Mouse (Mus musculus): ENCODE measurements around the gene Ccdc148. TPM values are rescaled to one million over a fixed set of nuclear protein-coding genes. Genes with fewer than 3 reads are reported as not detected.

The Ccdc148 gene
- polyA plus RNA-seq, 1 experiment = not detected

- H3K9me3 ChIP-seq = peaks cover 3% of the 10 kb centered on the region; the same call in 1 of the 2 replicates
- H3K27me3 ChIP-seq (replicated peaks) = no peaks in the 10 kb centered on the region
- no peaks in the 10 kb centered on the region for H3K36me3 ChIP-seq (replicated peaks; ENCODE audit: low read length)
- H3K4me3 ChIP-seq (replicated peaks) = no peak overlapping the region
- H3K4me1 ChIP-seq = no peaks in the 10 kb centered on the region
- TF ChIP-seq GATA1 (IDR thresholded peaks at IDR 0.05; ENCODE audit: borderline replicate concordance, low read length) = no peak
- TF ChIP-seq FLI1 (IDR thresholded peaks at IDR 0.05; ENCODE audit: low read length) = no peak
These were observed 280.6 kb downstream of the Ccdc148 start for GRCm38 (mm10) chr2:58879876-58880275.

GRCm38 (mm10) chr2:58859134-58859533 lies 301.3 kb downstream of the Ccdc148 start, which contains the start of gene Gm11099:
Gm11099 (plus strand) TSS chr2:58859434.
- H3K4me1 ChIP-seq = no peaks in the 10 kb centered on the region
- no peak within 1 kb of the TSS for H3K4me3 ChIP-seq (replicated peaks)
- H3K27me3 ChIP-seq (replicated peaks) = no peaks in the 10 kb centered on the region
- no peaks in the 10 kb centered on the region for H3K36me3 ChIP-seq (replicated peaks; ENCODE audit: low read length)
- TF ChIP-seq GATA1 (IDR thresholded peaks at IDR 0.05; ENCODE audit: borderline replicate concordance, low read length) (no peak), FLI1 (IDR thresholded peaks at IDR 0.05; ENCODE audit: low read length) (no peak)
- H3K9me3 ChIP-seq = no peaks in the 10 kb centered on the region

- H3K4me1 ChIP-seq = no peaks in the 10 kb centered on the region
- H3K27me3 ChIP-seq (replicated peaks) = no peaks in the 10 kb centered on the region
- no peaks in the 10 kb centered on the region for H3K36me3 ChIP-seq (replicated peaks; ENCODE audit: low read length)
- no peak overlapping the region for H3K4me3 ChIP-seq (replicated peaks)
- peaks cover 8% of the 10 kb centered on the region for H3K9me3 ChIP-seq
- no peak for TF ChIP-seq FLI1 (IDR thresholded peaks at IDR 0.05; ENCODE audit: low read length)
These were observed 316.0 kb downstream of the Ccdc148 start for GRCm38 (mm10) chr2:58844499-58844898.

GRCm38 (mm10) chr2:58842443-58842842 lies 318.0 kb downstream of the Ccdc148 start:
- H3K4me3 ChIP-seq (replicated peaks) = no peak overlapping the region
- no peaks in the 10 kb centered on the region for H3K4me1 ChIP-seq
- no peaks in the 10 kb centered on the region for H3K27me3 ChIP-seq (replicated peaks)
- peaks cover 8% of the 10 kb centered on the region for H3K9me3 ChIP-seq
- TF ChIP-seq FLI1 (IDR thresholded peaks at IDR 0.05; ENCODE audit: low read length) (no peak), GATA1 (IDR thresholded peaks at IDR 0.05; ENCODE audit: borderline replicate concordance, low read length) (no peak)
- no peaks in the 10 kb centered on the region for H3K36me3 ChIP-seq (replicated peaks; ENCODE audit: low read length)

- Histone ChIP-seq H3K36me3 (replicated peaks; ENCODE audit: low read length) (no peaks in the 10 kb centered on the region), H3K27me3 (replicated peaks) (no peaks in the 10 kb centered on the region), H3K4me3 (replicated peaks) (no peak overlapping the region), H3K9me3 (peaks cover 12% of the 10 kb centered on the region), H3K4me1 (no peaks in the 10 kb centered on the region)
- TF ChIP-seq GATA1 (IDR thresholded peaks at IDR 0.05; ENCODE audit: borderline replicate concordance, low read length) = no peak
- no peak for TF ChIP-seq FLI1 (IDR thresholded peaks at IDR 0.05; ENCODE audit: low read length)
These were observed 319.5 kb downstream of the Ccdc148 start for GRCm38 (mm10) chr2:58841021-58841420.

GRCm38 (mm10) chr2:58832253-58832980 lies 328.1 kb downstream of the Ccdc148 start:
- no peak for TF ChIP-seq GATA1 (IDR thresholded peaks at IDR 0.05; ENCODE audit: borderline replicate concordance, low read length)
- TF ChIP-seq FLI1 (IDR thresholded peaks at IDR 0.05; ENCODE audit: low read length) = no peak
- H3K4me1 ChIP-seq = no peaks in the 10 kb centered on the region
- H3K36me3 ChIP-seq (replicated peaks; ENCODE audit: low read length) = no peaks in the 10 kb centered on the region
- no peak overlapping the region for H3K4me3 ChIP-seq (replicated peaks)
- no peaks in the 10 kb centered on the region for H3K27me3 ChIP-seq (replicated peaks)
- peaks cover 22% of the 10 kb centered on the region for H3K9me3 ChIP-seq

- Histone ChIP-seq H3K4me1 (no peaks in the 10 kb centered on the region), H3K9me3 (peaks cover 23% of the 10 kb centered on the region), H3K27me3 (replicated peaks) (no peaks in the 10 kb centered on the region), H3K36me3 (replicated peaks; ENCODE audit: low read length) (no peaks in the 10 kb centered on the region), H3K4me3 (replicated peaks) (no peak overlapping the region)
- no peak for TF ChIP-seq FLI1 (IDR thresholded peaks at IDR 0.05; ENCODE audit: low read length)
These were observed 330.3 kb downstream of the Ccdc148 start for GRCm38 (mm10) chr2:58829981-58830742.

GRCm38 (mm10) chr2:58828910-58829600 lies 331.4 kb downstream of the Ccdc148 start:
- no peak overlapping the region for H3K4me3 ChIP-seq (replicated peaks)
- H3K9me3 ChIP-seq = peaks cover 23% of the 10 kb centered on the region
- no peaks in the 10 kb centered on the region for H3K4me1 ChIP-seq
- no peak for TF ChIP-seq FLI1 (IDR thresholded peaks at IDR 0.05; ENCODE audit: low read length)
- no peak for TF ChIP-seq GATA1 (IDR thresholded peaks at IDR 0.05; ENCODE audit: borderline replicate concordance, low read length)
- H3K36me3 ChIP-seq (replicated peaks; ENCODE audit: low read length) = no peaks in the 10 kb centered on the region
- H3K27me3 ChIP-seq (replicated peaks) = no peaks in the 10 kb centered on the region

GRCm38 (mm10) chr2:58812941-58813340 lies 347.5 kb downstream of the Ccdc148 start:
- peaks cover 8% of the 10 kb centered on the region; the same call in 1 of the 2 replicates for H3K9me3 ChIP-seq
- no peak for TF ChIP-seq FLI1 (IDR thresholded peaks at IDR 0.05; ENCODE audit: low read length)
- no peak for TF ChIP-seq GATA1 (IDR thresholded peaks at IDR 0.05; ENCODE audit: borderline replicate concordance, low read length)

More at GRCm38 (mm10) chr2:58812941-58813340, 347.5 kb downstream of the Ccdc148 start:
- Histone ChIP-seq H3K4me3 (replicated peaks) (no peak overlapping the region), H3K27me3 (replicated peaks) (no peaks in the 10 kb centered on the region), H3K4me1 (no peaks in the 10 kb centered on the region), H3K36me3 (replicated peaks; ENCODE audit: low read length) (no peaks in the 10 kb centered on the region)
